28 mouse cellular contexts compared by ENCODE assay signal in genomic region chr8:12933765-12934164, GRCm38 (mm10).
DNase-seq lines count a peak whose midpoint lies in the region; ATAC-seq lines count a peak whose summit lies in the region.
"Had no signal": no experiment of that assay in that cellular context is flagged by ENCODE, and none has a peak within 500 bp of the region (broad histone marks: within the 10 kb centered on the region; RNA-seq: fewer than 3 reads in every experiment).

No protein-coding gene starts in this region.

- 51% methylated on average over 3 of the region's 3 CpGs for WGBS in kidney, embryonic 14.5 days
- WGBS in lung, embryonic 16.5 days: 41% methylated on average over 3 of the region's 3 CpGs

- H3K27me3 ChIP-seq in kidney, embryonic 14.5 days (ENCODE audit: control insufficient read depth, insufficient read depth, low read length): no peaks in the 10 kb centered on the region
- H3K27me3 ChIP-seq in lung, embryonic 16.5 days (ENCODE audit: control insufficient read depth, insufficient read depth, low read depth, low read length): no peaks in the 10 kb centered on the region
- H3K27me3 ChIP-seq: embryonic facial prominence, embryonic 12.5 days; limb, embryonic 12.5 days had no signal

- H3K4me3 ChIP-seq in kidney, embryonic 14.5 days (ENCODE audit: low read length): no peak overlapping the region
- H3K4me3 ChIP-seq in lung, embryonic 16.5 days (ENCODE audit: low read length): no peak overlapping the region
- H3K4me3 ChIP-seq: embryonic facial prominence, embryonic 12.5 days; heart, embryonic 12.5 days; hindbrain, embryonic 10.5 days; layer of hippocampus, adult 2 months; limb, embryonic 12.5 days had no signal

- H3K9ac ChIP-seq in kidney, embryonic 14.5 days (ENCODE audit: low read depth, low read length): no peak overlapping the region
- no peak overlapping the region for H3K9ac ChIP-seq in lung, embryonic 16.5 days (ENCODE audit: low read length)
- H3K9ac ChIP-seq: embryonic facial prominence, embryonic 12.5 days; heart, embryonic 12.5 days; limb, embryonic 12.5 days; liver, postnatal 0 days had no signal

- no peak overlapping the region for H3K4me2 ChIP-seq in kidney, embryonic 14.5 days (replicated peaks; ENCODE audit: low read depth, low read length)
- H3K4me2 ChIP-seq in lung, embryonic 16.5 days (ENCODE audit: low read depth, low read length): no peak overlapping the region
- H3K4me2 ChIP-seq: embryonic facial prominence, embryonic 12.5 days; heart, embryonic 12.5 days; limb, embryonic 12.5 days; liver, embryonic 11.5 days; midbrain, embryonic 11.5 days had no signal

- no peaks in the 10 kb centered on the region for H3K36me3 ChIP-seq in kidney, embryonic 14.5 days (ENCODE audit: control insufficient read depth, insufficient read depth, low read length)
- H3K36me3 ChIP-seq in lung, embryonic 16.5 days (ENCODE audit: control insufficient read depth, insufficient read depth, low read length): no peaks in the 10 kb centered on the region
- H3K36me3 ChIP-seq: heart, embryonic 12.5 days; hindbrain, embryonic 10.5 days; limb, embryonic 12.5 days had no signal

- H3K9me3 ChIP-seq in kidney, embryonic 14.5 days (ENCODE audit: control insufficient read depth, low read length): no peaks in the 10 kb centered on the region
- no peaks in the 10 kb centered on the region for H3K9me3 ChIP-seq in lung, embryonic 16.5 days (ENCODE audit: control insufficient read depth, low read length)
- H3K9me3 ChIP-seq: embryonic facial prominence, embryonic 12.5 days; heart, embryonic 12.5 days; hindbrain, embryonic 10.5 days; limb, embryonic 12.5 days had no signal

- no peak overlapping the region for H3K27ac ChIP-seq in kidney, embryonic 14.5 days (ENCODE audit: low read depth, low read length)
- no peak overlapping the region for H3K27ac ChIP-seq in lung, embryonic 16.5 days (ENCODE audit: low read length)
- H3K27ac ChIP-seq: embryonic facial prominence, embryonic 12.5 days; hindbrain, embryonic 10.5 days; layer of hippocampus, adult 2 months; limb, embryonic 12.5 days; macrophage had no signal

- 0 out of 2 replicates have a peak, but pooled peaks have one; percentile 14 for ATAC-seq in kidney, embryonic 14.5 days (ENCODE audit: low FRiP score, low TSS enrichment)
- peak; percentile 27; the same call in 1 of the 2 replicates for ATAC-seq in lung, embryonic 16.5 days (ENCODE audit: low read depth)
- peak; percentile 71 for ATAC-seq in megakaryocyte progenitor cell, adult 5-6 weeks (replicated peaks; ENCODE audit: poor library complexity)
- ATAC-seq: activated CD4-positive, CD25-positive, alpha-beta regulatory T cell, adult 4 months had no signal

- DNase-seq in kidney, postnatal 14 days: no peak
- DNase-seq in lung, adult 18-20 months: no peak
- no peak for DNase-seq in heart, adult 11 months
- no peak for DNase-seq in right cerebral cortex, postnatal 14 days
- no peak for DNase-seq in thymus, adult 18-20 months
- DNase-seq: adrenal gland, postnatal 10 days; B cell, adult 2 months; cerebellum, adult 18-20 months; cerebellum, postnatal 14 days; heart, postnatal 10 days; kidney, adult 8-10 months; layer of hippocampus, postnatal 36 days; liver, postnatal 0 days; right cerebral cortex, adult 18-20 months; thymus, adult 2 months; thymus, postnatal 4 days had no signal

- H3K4me1 ChIP-seq in kidney, embryonic 14.5 days (ENCODE audit: control insufficient read depth, insufficient read depth, low read length): peaks cover 46% of the 10 kb centered on the region
- H3K4me1 ChIP-seq in lung, embryonic 16.5 days (replicated peaks; ENCODE audit: control insufficient read depth, insufficient read depth, low read length): peaks cover 34% of the 10 kb centered on the region
- H3K4me1 ChIP-seq: heart, embryonic 12.5 days had no signal

Comparison
In these comparisons a context has a peak if more than half of its experiments do, and no peak if none do; other contexts are left out.
1. ATAC-seq: peak in every context shown above with its lines; median percentile 71 in megakaryocyte progenitor cell, adult 5-6 weeks; 27 in lung, embryonic 16.5 days; 14 in kidney, embryonic 14.5 days.